Mouse (Mus musculus): ENCODE results near the gene Elmsan1. TPM values are rescaled to one million over a fixed set of nuclear protein-coding genes. Genes with fewer than 3 reads are reported as not detected.

The Elmsan1 gene
- polyA plus RNA-seq, 1 experiment from 2014 or later, result 7.8 TPM

DNA sequence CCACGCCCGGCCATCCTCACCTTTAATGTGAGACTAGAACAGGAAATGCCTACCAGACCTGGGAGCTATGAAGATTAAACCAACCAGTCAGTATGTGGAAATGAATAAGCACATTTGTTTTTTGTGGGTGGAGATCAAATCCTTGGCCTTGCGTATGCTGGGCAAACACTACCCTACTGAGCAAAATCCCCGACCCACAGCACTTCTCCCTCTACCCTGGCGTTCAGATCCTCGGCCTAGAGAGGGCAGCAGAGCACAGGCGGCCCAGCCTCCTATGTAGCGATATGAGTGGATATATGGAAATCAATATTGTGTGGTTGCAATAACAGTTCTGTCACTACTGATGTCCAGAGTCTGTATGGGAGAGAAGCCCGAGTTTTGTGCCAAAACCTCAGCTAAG lies 55.5 kb downstream of the Elmsan1 start:
- Histone ChIP-seq H3K4me2 (no peak overlapping the region), H3K27ac (no peak overlapping the region), H3K4me3 (replicated peaks) (no peak overlapping the region), H3K9ac (no peak overlapping the region), H3K36me3 (replicated peaks) (peaks cover 45% of the 10 kb centered on the region), H3K4me1 (peaks cover 3% of the 10 kb centered on the region; the same call in 1 of the 2 replicates), H3K27me3 (no peaks in the 10 kb centered on the region), H3K9me3 (no peaks in the 10 kb centered on the region)
- no peak for ATAC-seq (ENCODE audit: low FRiP score)
- 89% methylated on average over 9 of the region's 9 CpGs for WGBS

DNA sequence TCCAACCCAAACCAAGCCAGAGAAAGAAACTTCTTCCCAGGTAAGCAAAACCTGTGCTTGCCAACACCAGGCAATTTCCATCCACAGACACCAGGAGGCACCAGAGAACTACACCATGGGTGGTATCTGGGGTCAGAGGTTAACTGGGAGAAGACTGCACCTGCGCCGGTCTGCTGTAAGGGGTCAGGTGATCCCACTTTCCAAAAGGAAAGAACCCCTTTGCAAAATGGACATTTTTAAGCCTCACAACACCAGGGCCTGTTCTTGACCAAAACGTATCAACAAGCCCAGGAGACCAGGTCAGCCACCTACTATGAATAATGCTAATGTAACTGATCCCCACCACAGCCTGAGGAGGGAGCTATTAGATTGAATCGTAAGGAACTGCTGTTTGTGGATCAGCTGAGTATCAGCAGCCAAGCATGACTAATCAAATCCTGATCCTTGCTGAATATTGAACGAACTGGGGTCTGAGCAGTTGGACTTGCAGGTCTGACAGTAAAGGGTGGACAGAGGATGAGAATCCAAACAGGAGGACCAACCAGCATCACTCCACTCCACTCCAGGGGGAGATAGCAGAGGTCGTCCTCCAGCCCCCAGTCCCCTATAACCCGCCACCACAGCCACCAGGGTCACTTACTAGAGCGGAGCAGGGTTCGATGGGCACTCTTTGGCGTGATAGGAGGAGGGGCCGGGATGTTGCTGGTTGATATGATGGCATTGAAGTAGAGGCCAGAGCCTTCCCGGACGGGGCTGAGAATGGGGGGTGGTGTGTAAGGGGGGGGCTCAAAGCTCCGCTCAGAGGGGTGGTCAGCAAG lies 56.9 kb downstream of the Elmsan1 start:
- ATAC-seq (ENCODE audit: low FRiP score), result no peak
- Histone ChIP-seq H3K36me3 (replicated peaks) (peaks cover 58% of the 10 kb centered on the region), H3K4me3 (replicated peaks) (no peak overlapping the region), H3K9ac (no peak overlapping the region), H3K9me3 (no peaks in the 10 kb centered on the region), H3K4me1 (peaks cover 3% of the 10 kb centered on the region; the same call in 1 of the 2 replicates), H3K27ac (no peak overlapping the region), H3K27me3 (no peaks in the 10 kb centered on the region), H3K4me2 (no peak overlapping the region)
- 77% methylated on average over 14 of the region's 14 CpGs for WGBS

DNA sequence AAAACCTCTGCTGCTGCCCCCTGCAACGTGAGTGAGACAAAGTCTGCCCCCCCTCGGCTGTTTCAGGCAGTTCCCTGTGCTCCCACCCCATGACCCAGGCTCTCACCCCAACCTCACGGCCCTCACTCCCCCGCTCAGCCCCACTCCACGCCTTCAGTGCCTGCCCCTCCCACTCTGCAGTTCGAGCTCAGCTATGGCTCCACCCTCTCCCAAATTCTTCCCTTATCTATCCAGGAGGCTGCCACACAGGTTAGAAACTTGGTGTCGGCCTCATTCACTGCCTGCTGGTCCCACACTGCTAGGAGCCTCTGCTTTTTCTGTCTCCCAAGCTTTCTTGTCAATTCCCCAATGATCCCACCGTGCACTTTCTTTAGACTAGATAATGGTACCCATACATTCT lies 57.6 kb downstream of the Elmsan1 start:
- no peak overlapping the region for H3K4me3 ChIP-seq (replicated peaks)
- H3K4me2 ChIP-seq, result no peak overlapping the region
- H3K9ac ChIP-seq, result no peak overlapping the region
- no peaks in the 10 kb centered on the region for H3K27me3 ChIP-seq
- peaks cover 3% of the 10 kb centered on the region; the same call in 1 of the 2 replicates for H3K4me1 ChIP-seq
- H3K9me3 ChIP-seq, result no peaks in the 10 kb centered on the region
- no peak for ATAC-seq (ENCODE audit: low FRiP score)
- no peak overlapping the region for H3K27ac ChIP-seq
- peaks cover 65% of the 10 kb centered on the region for H3K36me3 ChIP-seq (replicated peaks)
- WGBS, result 77% methylated on average over 8 of the region's 8 CpGs

DNA sequence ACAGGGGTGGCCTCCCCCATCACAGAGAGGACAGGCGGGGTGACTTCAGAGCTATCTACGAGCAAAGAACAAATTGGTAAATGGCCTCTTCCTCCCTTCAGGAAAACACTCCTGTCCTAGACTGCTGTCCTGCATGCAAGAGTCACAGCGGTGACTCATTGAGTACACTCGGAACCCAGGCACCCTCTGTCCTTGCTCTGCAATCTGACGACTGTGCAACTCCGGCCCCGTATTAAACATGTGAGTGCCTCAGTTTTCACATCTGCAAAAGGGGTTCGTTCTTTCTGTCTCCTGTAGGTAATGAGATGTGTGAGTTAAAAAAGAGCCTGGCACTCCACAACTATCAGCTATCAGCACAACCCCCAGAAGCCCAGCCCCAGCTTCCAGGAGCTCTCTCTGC lies 58.2 kb downstream of the Elmsan1 start:
- Histone ChIP-seq H3K4me1 (peaks cover 3% of the 10 kb centered on the region; the same call in 1 of the 2 replicates), H3K9me3 (no peaks in the 10 kb centered on the region), H3K4me2 (no peak overlapping the region), H3K27ac (no peak overlapping the region), H3K27me3 (no peaks in the 10 kb centered on the region), H3K9ac (no peak overlapping the region), H3K36me3 (replicated peaks) (peaks cover 70% of the 10 kb centered on the region), H3K4me3 (replicated peaks) (no peak overlapping the region)
- 95% methylated on average over 8 of the region's 8 CpGs for WGBS
- no peak for ATAC-seq (ENCODE audit: low FRiP score)

DNA sequence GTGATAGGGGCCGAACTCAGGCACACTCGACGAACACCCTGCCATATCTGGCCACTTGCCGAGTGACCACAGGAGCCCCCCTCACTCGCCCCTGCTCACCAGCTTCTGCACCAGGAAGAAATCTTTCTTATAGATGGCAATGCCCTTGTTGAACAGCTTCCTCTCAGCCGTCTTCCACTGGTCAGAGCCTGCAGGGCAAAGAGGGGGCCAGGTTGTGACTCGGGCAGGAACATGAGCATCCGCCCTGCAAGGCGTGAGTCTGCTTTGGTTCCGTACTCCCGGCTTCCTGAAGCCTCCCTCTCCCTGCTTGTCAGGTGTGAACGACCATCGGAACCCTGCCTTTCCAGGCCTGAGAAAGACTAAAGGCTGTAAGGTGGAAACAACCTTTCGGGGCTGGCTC lies 60.5 kb downstream of the Elmsan1 start:
- H3K4me2 ChIP-seq, result no peak overlapping the region
- H3K9me3 ChIP-seq, result no peaks in the 10 kb centered on the region
- H3K27ac ChIP-seq, result no peak overlapping the region
- no peaks in the 10 kb centered on the region for H3K27me3 ChIP-seq
- no peak for ATAC-seq (ENCODE audit: low FRiP score)
- no peak overlapping the region for H3K4me3 ChIP-seq (replicated peaks)
- H3K9ac ChIP-seq, result no peak overlapping the region
- 92% methylated on average over 14 of the region's 14 CpGs for WGBS
- peaks cover 3% of the 10 kb centered on the region; the same call in 1 of the 2 replicates for H3K4me1 ChIP-seq
- peaks cover 84% of the 10 kb centered on the region for H3K36me3 ChIP-seq (replicated peaks)

DNA sequence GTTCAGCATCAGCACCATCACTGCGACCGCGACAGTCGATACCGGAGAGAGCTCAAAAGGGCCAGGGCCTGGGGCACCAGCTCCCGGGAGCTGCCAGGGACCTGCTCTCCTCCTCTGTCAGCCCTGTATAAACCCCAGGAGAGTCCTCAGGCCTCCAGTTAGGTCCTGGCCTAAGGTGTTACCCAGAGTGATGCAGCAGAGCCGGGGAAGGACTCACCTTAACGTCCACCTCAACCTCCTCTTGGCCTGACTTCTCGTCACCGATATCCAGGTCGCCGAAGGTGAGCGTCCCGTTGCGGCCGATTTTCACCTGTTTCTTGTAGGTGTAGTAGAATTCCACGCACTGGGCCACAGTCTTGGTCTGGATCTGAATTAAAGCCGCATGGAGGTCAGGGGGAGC lies 62.5 kb downstream of the Elmsan1 start:
- H3K9ac ChIP-seq, result no peak overlapping the region
- 0 out of 2 replicates have a peak, but pooled peaks cover 4% of the 10 kb centered on the region for H3K4me1 ChIP-seq
- no peak overlapping the region for H3K4me2 ChIP-seq
- peaks cover 89% of the 10 kb centered on the region for H3K36me3 ChIP-seq (replicated peaks)
- no peaks in the 10 kb centered on the region for H3K27me3 ChIP-seq
- no peak overlapping the region for H3K27ac ChIP-seq
- H3K4me3 ChIP-seq (replicated peaks), result no peak overlapping the region
- H3K9me3 ChIP-seq, result no peaks in the 10 kb centered on the region
- ATAC-seq (ENCODE audit: low FRiP score), result no peak
- 94% methylated on average over 18 of the region's 18 CpGs for WGBS

DNA sequence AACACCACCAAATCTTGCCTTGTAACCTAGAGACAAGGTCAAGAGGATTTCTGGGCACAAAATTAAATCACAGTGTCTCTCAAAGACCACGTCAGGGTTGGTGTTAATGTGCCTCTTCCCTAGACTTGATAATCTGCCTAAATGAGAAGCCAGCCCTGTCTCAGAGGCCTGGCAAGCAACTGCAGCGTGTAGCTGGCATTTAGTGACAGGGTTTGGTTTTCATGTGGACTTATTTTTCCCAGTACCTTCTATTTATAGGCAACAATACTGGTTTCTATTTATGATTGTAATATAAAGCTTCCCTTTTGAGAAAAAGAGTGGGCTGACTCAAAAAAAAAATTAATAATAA lies 63.2 kb downstream of the Elmsan1 start:
- Histone ChIP-seq H3K9ac (no peak overlapping the region), H3K36me3 (replicated peaks) (peaks cover 87% of the 10 kb centered on the region), H3K4me2 (no peak overlapping the region), H3K27ac (no peak overlapping the region), H3K27me3 (no peaks in the 10 kb centered on the region), H3K4me3 (replicated peaks) (no peak overlapping the region), H3K4me1 (0 out of 2 replicates have a peak, but pooled peaks cover 4% of the 10 kb centered on the region), H3K9me3 (no peaks in the 10 kb centered on the region)
- no peak for ATAC-seq (ENCODE audit: low FRiP score)
- WGBS, result 83% methylated on average over 2 of the region's 2 CpGs

DNA sequence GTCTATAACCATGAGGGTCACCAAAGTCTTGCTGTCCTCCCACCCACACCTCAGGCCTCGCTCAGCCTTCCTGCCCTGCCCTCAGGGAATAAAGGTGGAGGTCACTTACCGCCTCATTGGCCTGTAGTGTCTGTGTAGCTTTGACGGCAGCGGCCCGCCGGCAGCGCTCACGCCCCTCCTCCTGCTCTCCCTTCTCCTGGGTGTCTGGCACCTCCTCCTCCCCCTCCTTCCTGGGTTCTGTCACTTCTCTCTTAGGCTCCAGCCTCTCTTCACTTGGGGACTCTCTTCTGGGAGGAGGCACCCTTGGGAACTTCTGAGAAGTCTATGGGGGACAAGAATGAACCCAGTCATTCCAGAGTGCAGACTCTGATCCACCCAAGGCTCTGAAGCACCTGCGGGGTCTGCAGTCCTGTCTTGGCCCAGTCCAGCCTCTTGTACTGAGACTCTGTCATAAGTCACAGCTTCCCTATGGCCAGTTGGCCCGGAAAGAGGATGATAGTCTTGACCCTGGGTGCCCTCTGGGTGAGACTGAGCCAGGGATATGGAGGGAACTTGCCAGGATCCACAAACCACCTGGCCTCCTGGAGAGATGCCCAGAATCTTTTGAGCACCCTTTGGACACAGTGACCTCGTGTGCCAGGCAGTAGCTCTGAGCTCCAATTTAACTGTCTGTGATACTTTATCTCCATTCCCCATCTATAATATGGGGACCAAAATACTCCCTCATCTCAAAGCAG lies 63.7 kb downstream of the Elmsan1 start:
- no peak for ATAC-seq (ENCODE audit: low FRiP score)
- H3K36me3 ChIP-seq (replicated peaks), result peaks cover 81% of the 10 kb centered on the region
- H3K9me3 ChIP-seq, result no peaks in the 10 kb centered on the region
- H3K4me1 ChIP-seq, result peaks cover 8% of the 10 kb centered on the region
- H3K27me3 ChIP-seq, result no peaks in the 10 kb centered on the region
- H3K9ac ChIP-seq, result no peak overlapping the region
- H3K27ac ChIP-seq, result no peak overlapping the region
- 83% methylated on average over 11 of the region's 11 CpGs for WGBS
- H3K4me3 ChIP-seq (replicated peaks), result no peak overlapping the region
- H3K4me2 ChIP-seq, result no peak overlapping the region

DNA sequence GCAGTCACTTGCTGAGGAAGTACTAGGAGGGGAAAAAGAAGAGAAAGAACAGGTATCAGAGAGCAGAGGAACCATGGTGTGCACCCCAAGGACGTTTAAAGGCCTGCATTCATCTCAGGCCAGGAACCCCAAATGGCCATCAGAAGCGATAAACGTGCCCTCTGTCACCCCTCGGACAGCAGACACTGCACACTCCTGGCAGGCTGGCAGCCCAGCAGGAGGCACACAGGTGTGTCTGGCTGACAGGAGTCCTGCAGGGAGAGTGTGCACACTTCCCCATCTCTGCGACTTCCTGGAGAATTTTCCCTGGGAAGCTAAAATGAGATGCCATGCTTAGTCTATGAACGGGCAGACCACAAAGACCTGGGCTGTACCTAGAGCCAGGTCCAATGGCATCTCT lies 65.3 kb downstream of the Elmsan1 start:
- peaks cover 20% of the 10 kb centered on the region for H3K4me1 ChIP-seq
- no peak overlapping the region for H3K4me3 ChIP-seq (replicated peaks)
- H3K36me3 ChIP-seq (replicated peaks), result peaks cover 66% of the 10 kb centered on the region
- ATAC-seq (ENCODE audit: low FRiP score), result no peak
- WGBS, result 83% methylated on average over 6 of the region's 6 CpGs
- no peak overlapping the region for H3K27ac ChIP-seq
- H3K9ac ChIP-seq, result no peak overlapping the region
- H3K27me3 ChIP-seq, result no peaks in the 10 kb centered on the region
- no peak overlapping the region for H3K4me2 ChIP-seq
- H3K9me3 ChIP-seq, result no peaks in the 10 kb centered on the region

DNA sequence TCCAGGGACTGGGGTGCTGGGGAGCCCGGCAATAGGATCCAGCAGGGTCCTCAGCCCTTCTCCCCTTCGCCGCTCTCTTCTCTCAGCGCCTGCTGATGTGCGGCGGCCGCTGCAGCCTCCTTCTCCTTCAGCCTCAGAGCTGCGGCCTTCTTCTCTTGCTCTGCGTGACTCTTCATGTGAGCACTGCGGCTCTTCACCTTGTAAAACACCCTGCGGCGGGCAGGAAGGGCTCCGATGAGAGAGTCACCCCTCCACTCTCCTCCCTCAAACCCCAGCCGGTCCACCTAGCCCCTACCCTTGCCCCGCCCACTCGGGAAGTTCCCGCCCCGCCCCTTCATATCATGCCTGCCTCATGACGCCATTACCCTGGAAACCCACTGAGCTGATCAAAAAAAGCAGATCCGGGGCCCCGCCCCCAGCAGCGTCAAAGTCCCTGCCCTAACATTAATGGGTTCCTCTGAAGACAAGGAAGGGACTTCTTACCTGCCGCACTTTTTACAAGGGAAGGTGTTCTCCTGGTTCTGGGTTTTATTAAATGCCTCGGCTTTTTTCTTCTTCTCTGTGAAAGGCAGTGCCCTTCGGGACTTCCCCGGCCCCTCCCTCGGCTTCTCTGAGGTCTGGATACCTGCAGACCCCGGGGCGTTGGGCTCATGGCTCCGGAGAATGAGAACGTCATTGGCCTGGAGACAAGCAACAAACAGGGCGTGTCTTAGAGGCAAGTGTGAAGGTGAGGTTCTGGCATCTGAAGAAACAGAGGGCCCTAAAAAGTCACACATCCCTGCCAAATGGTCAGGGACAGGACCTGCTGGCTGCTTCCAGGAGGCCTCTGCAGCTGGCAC lies 66.1 kb downstream of the Elmsan1 start:
- H3K27me3 ChIP-seq, result no peaks in the 10 kb centered on the region
- no peak overlapping the region for H3K4me2 ChIP-seq
- H3K4me1 ChIP-seq, result peaks cover 27% of the 10 kb centered on the region
- no peaks in the 10 kb centered on the region for H3K9me3 ChIP-seq
- H3K27ac ChIP-seq, result no peak overlapping the region
- H3K36me3 ChIP-seq (replicated peaks), result peaks cover 57% of the 10 kb centered on the region
- H3K4me3 ChIP-seq (replicated peaks), result no peak overlapping the region
- no peak for ATAC-seq (ENCODE audit: low FRiP score)
- H3K9ac ChIP-seq, result no peak overlapping the region
- WGBS, result 73% methylated on average over 32 of the region's 32 CpGs

DNA sequence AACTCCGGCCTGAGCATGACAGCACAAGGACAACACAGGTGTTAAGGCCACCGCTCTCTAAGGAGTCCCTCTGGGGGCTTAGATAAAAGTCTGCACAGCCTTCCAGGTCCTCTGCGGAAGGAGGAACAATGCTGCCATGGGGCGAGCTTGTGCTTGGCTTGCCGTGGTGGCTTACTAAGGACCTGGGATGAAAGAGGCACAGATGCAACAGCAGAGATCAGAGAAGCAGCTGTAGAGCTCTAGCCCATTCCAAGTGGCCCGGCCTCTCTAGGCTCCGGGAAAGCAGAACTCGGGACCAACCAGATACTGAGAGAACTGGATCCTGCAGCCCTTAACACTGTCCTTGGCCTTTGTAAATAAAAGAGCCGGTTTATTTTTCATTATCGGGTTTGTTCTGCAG lies 66.8 kb downstream of the Elmsan1 start:
- Histone ChIP-seq H3K36me3 (replicated peaks) (peaks cover 51% of the 10 kb centered on the region), H3K4me1 (peaks cover 33% of the 10 kb centered on the region), H3K4me2 (no peak overlapping the region), H3K4me3 (replicated peaks) (no peak overlapping the region), H3K9ac (no peak overlapping the region), H3K27ac (0 out of 2 replicates have a peak overlapping the region, but pooled peaks have one; percentile 2), H3K27me3 (no peaks in the 10 kb centered on the region), H3K9me3 (no peaks in the 10 kb centered on the region)
- ATAC-seq (ENCODE audit: low FRiP score), result no peak
- 91% methylated on average over 10 of the region's 10 CpGs for WGBS

DNA sequence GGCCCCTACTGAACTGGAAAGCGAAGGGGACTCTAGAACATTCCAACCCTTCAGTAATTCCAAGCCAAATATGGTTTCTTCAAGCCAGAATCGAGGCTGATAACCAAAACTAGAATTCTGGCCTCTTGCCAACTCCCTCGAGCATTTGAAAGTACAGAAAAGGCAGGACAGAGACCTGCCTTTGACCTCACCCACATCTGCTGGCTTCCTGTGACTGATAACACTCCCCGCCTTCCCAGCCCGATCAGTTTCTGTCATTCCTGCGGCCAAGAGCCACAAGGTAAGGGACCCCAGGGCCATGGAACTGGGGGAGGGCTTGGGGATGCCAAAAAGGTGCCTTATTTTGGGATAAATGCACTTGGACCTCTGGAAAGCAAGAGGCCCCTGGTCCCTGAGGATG lies 67.7 kb downstream of the Elmsan1 start:
- no peak overlapping the region for H3K9ac ChIP-seq
- no peaks in the 10 kb centered on the region for H3K9me3 ChIP-seq
- H3K27me3 ChIP-seq, result no peaks in the 10 kb centered on the region
- peaks cover 41% of the 10 kb centered on the region for H3K36me3 ChIP-seq (replicated peaks)
- H3K4me2 ChIP-seq, result no peak overlapping the region
- H3K4me3 ChIP-seq (replicated peaks), result no peak overlapping the region
- 85% methylated on average over 6 of the region's 6 CpGs for WGBS
- ATAC-seq (ENCODE audit: low FRiP score), result no peak
- H3K4me1 ChIP-seq, result peaks cover 38% of the 10 kb centered on the region
- H3K27ac ChIP-seq, result no peak overlapping the region
